Mouse (Mus musculus) kidney, adult 2 months (tissue): ENCODE data around the gene Agbl4.

Experiments used
- CTCF ChIP-seq: fragments of 200-500 bp; conservative IDR thresholded peaks from 2 replicates; pipeline ENCODE4 v1.5.1; 2011; ENCODE audit warnings: low read depth, mild to moderate bottlenecking, control low read depth, low read length, moderate library complexity, mixed read lengths; ENCODE audit not compliant: insufficient read depth, insufficient read length
- POLR2A ChIP-seq: fragments of 200-500 bp; IDR thresholded peaks from one replicate; pipeline ENCODE4 v1.6.1; 2011; ENCODE audit warnings: low read depth, low read length, control low read depth

- TF ChIP-seq CTCF (no peak), POLR2A (no peak)
Measured at GRCm38 (mm10) chr4:111424371-111424950, 1027.0 kb downstream of the Agbl4 start.
